Mouse (Mus musculus): ENCODE results near the gene Tbc1d9b. TPM values are rescaled to one million over a fixed set of nuclear protein-coding genes. Genes with fewer than 3 reads are reported as not detected.
A peak's percentile ranks its signal among the peaks of the same experiment; 100 is the strongest.

Tbc1d9b gene
- polyA plus RNA-seq, 1 experiment = 58.7 TPM

- peaks cover 82% of the 10 kb centered on the region for H3K36me3 ChIP-seq (ENCODE audit: control insufficient read depth, insufficient read depth, low read length)
- no peak overlapping the region for H3K27ac ChIP-seq (ENCODE audit: control insufficient read depth, insufficient read depth, low read length)
- H3K27me3 ChIP-seq (ENCODE audit: control insufficient read depth, insufficient read depth, low read length) = no peaks in the 10 kb centered on the region
- 95% methylated on average over 9 of the region's 9 CpGs for WGBS
- H3K4me3 ChIP-seq (ENCODE audit: control insufficient read depth, insufficient read depth, low read length) = no peak overlapping the region
- H3K4me1 ChIP-seq (replicated peaks; ENCODE audit: control insufficient read depth, insufficient read depth, low read length) = no peaks in the 10 kb centered on the region
- DNase-seq = no peak
- TF ChIP-seq POLR2A (IDR thresholded peaks at IDR 0.05; ENCODE audit: control insufficient read depth, extremely low read depth, insufficient read depth, low read length, poor library complexity) (no peak), CTCF (IDR thresholded peaks at IDR 0.05; ENCODE audit: borderline replicate concordance, control insufficient read depth, extremely low read depth, insufficient read depth, low read length, poor library complexity) (no peak)
Observed at GRCm38 (mm10) chr11:50203302-50203827, 72.2 kb downstream of the Tbc1d9b start.

DNA sequence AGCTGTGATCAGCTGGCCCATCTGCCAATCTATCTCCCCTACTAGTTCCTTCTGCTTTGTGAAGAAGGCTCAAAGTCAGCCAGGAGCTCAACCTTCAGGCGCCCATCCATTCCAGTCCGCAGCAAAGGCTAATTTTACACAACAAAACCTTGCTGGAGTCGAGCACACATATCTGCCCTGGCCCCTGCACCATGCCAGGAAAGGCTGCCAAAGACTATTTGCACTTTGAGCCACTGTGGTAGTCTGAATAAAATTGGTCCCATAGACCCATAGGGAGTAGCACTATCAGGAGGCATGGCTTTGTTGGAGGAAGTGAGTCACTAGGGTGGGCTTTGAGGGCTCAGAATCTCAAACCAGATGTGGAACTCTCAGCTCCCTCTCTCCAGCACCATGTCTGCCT is 74.2 kb downstream of the Tbc1d9b start:
- no peak for TF ChIP-seq CTCF (IDR thresholded peaks at IDR 0.05; ENCODE audit: borderline replicate concordance, control insufficient read depth, extremely low read depth, insufficient read depth, low read length, poor library complexity)
- no peaks in the 10 kb centered on the region for H3K4me1 ChIP-seq (replicated peaks; ENCODE audit: control insufficient read depth, insufficient read depth, low read length)
- H3K27ac ChIP-seq (ENCODE audit: control insufficient read depth, insufficient read depth, low read length) = no peak overlapping the region
- H3K36me3 ChIP-seq (ENCODE audit: control insufficient read depth, insufficient read depth, low read length) = peaks cover 65% of the 10 kb centered on the region
- no peak overlapping the region for H3K4me3 ChIP-seq (ENCODE audit: control insufficient read depth, insufficient read depth, low read length)
- 93% methylated on average over 3 of the region's 3 CpGs for WGBS
- no peaks in the 10 kb centered on the region for H3K27me3 ChIP-seq (ENCODE audit: control insufficient read depth, insufficient read depth, low read length)
- DNase-seq = no peak

- no peaks in the 10 kb centered on the region for H3K27me3 ChIP-seq (ENCODE audit: control insufficient read depth, insufficient read depth, low read length)
- H3K4me3 ChIP-seq (ENCODE audit: control insufficient read depth, insufficient read depth, low read length) = no peak overlapping the region
- peaks cover 59% of the 10 kb centered on the region for H3K36me3 ChIP-seq (ENCODE audit: control insufficient read depth, insufficient read depth, low read length)
- no peak for DNase-seq
- no peak overlapping the region for H3K27ac ChIP-seq (ENCODE audit: control insufficient read depth, insufficient read depth, low read length)
- WGBS = 96% methylated on average over 2 of the region's 2 CpGs
- TF ChIP-seq POLR2A (IDR thresholded peaks at IDR 0.05; ENCODE audit: control insufficient read depth, extremely low read depth, insufficient read depth, low read length, poor library complexity) (no peak), CTCF (IDR thresholded peaks at IDR 0.05; ENCODE audit: borderline replicate concordance, control insufficient read depth, extremely low read depth, insufficient read depth, low read length, poor library complexity) (no peak)
- peaks cover 3% of the 10 kb centered on the region for H3K4me1 ChIP-seq (replicated peaks; ENCODE audit: control insufficient read depth, insufficient read depth, low read length)
Observed at GRCm38 (mm10) chr11:50206037-50206436, 74.8 kb downstream of the Tbc1d9b start.

DNA sequence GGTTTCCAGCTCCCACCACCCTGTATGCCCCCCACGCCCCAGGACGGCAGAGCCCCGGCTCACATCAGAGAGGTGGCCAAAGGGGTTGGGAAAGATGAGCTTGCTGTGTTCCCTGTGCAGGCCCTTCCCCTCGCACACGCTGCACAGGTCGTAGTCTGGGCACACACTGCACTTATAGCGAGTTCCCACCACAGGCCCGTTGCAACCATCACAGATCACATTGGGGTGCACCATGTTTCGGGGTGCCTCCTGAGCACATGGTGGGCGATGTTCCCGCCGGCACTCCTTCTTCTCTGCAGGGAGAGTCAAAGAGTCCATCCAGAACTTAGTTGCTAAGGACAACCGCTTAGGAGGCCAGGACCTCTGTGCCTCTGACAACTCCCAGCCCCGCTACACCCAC is 76.1 kb downstream of the Tbc1d9b start:
- no peaks in the 10 kb centered on the region for H3K27me3 ChIP-seq (ENCODE audit: control insufficient read depth, insufficient read depth, low read length)
- no peak overlapping the region for H3K27ac ChIP-seq (ENCODE audit: control insufficient read depth, insufficient read depth, low read length)
- H3K4me1 ChIP-seq (replicated peaks; ENCODE audit: control insufficient read depth, insufficient read depth, low read length) = peaks cover 7% of the 10 kb centered on the region
- DNase-seq = no peak
- 98% methylated on average over 14 of the region's 14 CpGs for WGBS
- peaks cover 46% of the 10 kb centered on the region for H3K36me3 ChIP-seq (ENCODE audit: control insufficient read depth, insufficient read depth, low read length)
- TF ChIP-seq POLR2A (IDR thresholded peaks at IDR 0.05; ENCODE audit: control insufficient read depth, extremely low read depth, insufficient read depth, low read length, poor library complexity) = no peak
- no peak for TF ChIP-seq CTCF (IDR thresholded peaks at IDR 0.05; ENCODE audit: borderline replicate concordance, control insufficient read depth, extremely low read depth, insufficient read depth, low read length, poor library complexity)
- H3K4me3 ChIP-seq (ENCODE audit: control insufficient read depth, insufficient read depth, low read length) = no peak overlapping the region

DNA sequence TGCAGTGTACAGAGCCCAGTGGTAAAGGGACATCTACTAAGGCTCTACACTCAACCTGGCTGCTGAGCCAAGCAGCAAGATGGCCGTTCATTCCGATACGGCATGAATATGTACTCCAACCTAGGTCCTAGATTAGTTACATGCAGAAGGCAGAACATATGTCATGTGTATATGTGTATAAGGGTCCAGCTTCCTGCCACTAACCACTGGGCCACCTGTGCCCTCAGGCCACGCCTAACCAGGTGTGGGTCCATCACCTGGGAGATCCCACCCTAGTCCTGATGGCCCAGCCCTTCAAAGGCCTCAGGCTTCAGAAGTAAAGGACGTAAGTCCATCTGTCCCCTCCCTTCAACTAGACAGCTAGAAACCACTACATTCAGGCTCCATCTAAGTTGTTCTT is 76.8 kb downstream of the Tbc1d9b start:
- H3K36me3 ChIP-seq (ENCODE audit: control insufficient read depth, insufficient read depth, low read length) = peaks cover 39% of the 10 kb centered on the region
- no peak for TF ChIP-seq CTCF (IDR thresholded peaks at IDR 0.05; ENCODE audit: borderline replicate concordance, control insufficient read depth, extremely low read depth, insufficient read depth, low read length, poor library complexity)
- TF ChIP-seq POLR2A (IDR thresholded peaks at IDR 0.05; ENCODE audit: control insufficient read depth, extremely low read depth, insufficient read depth, low read length, poor library complexity) = no peak
- H3K27me3 ChIP-seq (ENCODE audit: control insufficient read depth, insufficient read depth, low read length) = no peaks in the 10 kb centered on the region
- DNase-seq = no peak
- 92% methylated on average over 5 of the region's 5 CpGs for WGBS
- peaks cover 7% of the 10 kb centered on the region for H3K4me1 ChIP-seq (replicated peaks; ENCODE audit: control insufficient read depth, insufficient read depth, low read length)
- H3K27ac ChIP-seq (ENCODE audit: control insufficient read depth, insufficient read depth, low read length) = no peak overlapping the region
- no peak overlapping the region for H3K4me3 ChIP-seq (ENCODE audit: control insufficient read depth, insufficient read depth, low read length)

GRCm38 (mm10) chr11:50210101-50210504 is 78.9 kb downstream of the Tbc1d9b start:
- Histone ChIP-seq H3K4me3 (ENCODE audit: control insufficient read depth, insufficient read depth, low read length) (peak overlapping the region; percentile 93), H3K36me3 (ENCODE audit: control insufficient read depth, insufficient read depth, low read length) (peaks cover 24% of the 10 kb centered on the region), H3K27ac (ENCODE audit: control insufficient read depth, insufficient read depth, low read length) (peak overlapping the region; percentile 83), H3K27me3 (ENCODE audit: control insufficient read depth, insufficient read depth, low read length) (no peaks in the 10 kb centered on the region), H3K4me1 (replicated peaks; ENCODE audit: control insufficient read depth, insufficient read depth, low read length) (peaks cover 7% of the 10 kb centered on the region)
- no peak for TF ChIP-seq POLR2A (IDR thresholded peaks at IDR 0.05; ENCODE audit: control insufficient read depth, extremely low read depth, insufficient read depth, low read length, poor library complexity)
- no peak for TF ChIP-seq CTCF (IDR thresholded peaks at IDR 0.05; ENCODE audit: borderline replicate concordance, control insufficient read depth, extremely low read depth, insufficient read depth, low read length, poor library complexity)
- under 1% methylated on average over 24 of the region's 24 CpGs for WGBS
- DNase-seq = peak; percentile 90
